Mouse (Mus musculus) liver, adult (tissue): Measurements from ENCODE around the gene Hsph1.
A peak's percentile ranks its signal among the peaks of the same experiment; 100 is the strongest.

Experiments used
- GATA4 ChIP-seq: IDR thresholded peaks from 2 replicates; pipeline ENCODE4 v1.6.1; 2014; ENCODE audit warnings: mild to moderate bottlenecking, low read length; ENCODE audit not compliant: insufficient replicate concordance

The Hsph1 gene

DNA sequence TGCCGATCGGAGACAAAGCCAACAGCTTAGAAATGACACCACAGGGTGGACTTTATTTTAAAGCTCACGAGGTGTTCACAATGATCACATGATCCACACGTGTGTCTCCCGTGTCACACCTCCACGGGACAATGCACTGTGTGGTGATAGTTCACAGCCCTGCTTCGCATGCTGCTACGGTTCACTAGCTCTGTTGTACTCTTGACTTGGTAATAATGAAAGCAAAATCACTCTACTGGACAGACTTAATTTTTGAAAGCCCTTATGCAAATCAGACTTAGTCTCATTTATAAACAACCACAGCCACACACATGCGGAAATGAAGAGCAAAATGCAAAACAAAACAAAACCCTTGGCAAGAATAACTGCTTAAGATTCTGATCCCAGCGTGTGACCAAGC is 19.4 kb downstream of the Hsph1 start:
- no peak for TF ChIP-seq GATA4

DNA sequence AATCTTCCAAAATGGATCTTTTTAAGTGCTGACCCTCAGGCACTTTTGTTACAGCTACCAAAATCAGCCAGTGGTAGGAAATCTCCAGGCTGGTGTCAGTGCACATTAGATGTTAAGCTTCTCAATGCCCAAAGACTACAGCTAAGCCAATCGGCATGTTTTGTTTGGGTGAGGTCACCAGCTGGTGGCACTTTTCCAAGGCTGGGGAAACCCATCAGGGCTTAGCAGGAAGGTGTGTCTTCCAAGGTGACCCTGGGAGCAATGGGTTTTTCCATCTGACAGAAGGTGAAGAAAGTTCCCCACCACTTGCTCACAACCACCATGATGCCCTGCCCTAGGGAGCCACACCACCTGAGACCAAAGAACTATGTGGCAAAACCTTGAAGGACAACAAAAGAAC is 20.0 kb downstream of the Hsph1 start:
- TF ChIP-seq GATA4: no peak

DNA sequence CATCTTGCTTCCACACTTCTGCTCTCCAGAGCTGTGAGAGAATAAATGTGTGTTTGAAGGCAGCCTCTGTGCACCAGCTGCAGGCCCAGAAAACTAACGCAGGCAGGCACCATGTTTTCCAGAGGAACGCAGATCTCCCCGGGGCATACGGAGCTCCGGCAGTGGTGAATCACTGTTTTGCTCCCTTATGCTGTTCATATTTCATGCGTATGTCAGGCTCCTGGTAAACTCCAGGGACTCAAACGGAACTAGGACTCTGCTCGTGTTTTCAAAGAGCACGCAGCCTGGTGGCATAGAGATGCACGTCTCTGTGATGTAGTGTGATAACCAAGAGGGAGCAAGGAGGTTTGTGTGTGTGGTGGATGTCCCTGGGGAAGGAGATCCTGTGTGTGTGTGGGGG is 23.4 kb downstream of the Hsph1 start:
- no peak for TF ChIP-seq GATA4

DNA sequence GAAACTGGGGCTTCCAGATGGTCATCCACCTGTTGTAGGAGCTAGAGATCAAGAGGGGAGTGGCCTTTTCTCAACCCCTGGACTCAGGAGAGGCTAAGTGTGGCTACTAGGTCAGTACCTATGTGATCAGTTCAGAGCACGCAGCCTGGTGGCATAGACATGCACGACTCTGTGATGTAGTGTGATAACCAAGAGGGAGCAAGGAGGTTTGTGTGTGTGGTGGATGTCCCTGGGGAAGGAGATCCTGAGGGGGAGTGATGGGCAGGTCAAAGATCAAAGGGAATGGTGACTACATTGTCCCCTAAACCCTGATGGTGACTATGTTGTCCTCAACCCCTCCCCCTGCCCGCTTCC is 24.0 kb downstream of the Hsph1 start:
- no peak for TF ChIP-seq GATA4

DNA sequence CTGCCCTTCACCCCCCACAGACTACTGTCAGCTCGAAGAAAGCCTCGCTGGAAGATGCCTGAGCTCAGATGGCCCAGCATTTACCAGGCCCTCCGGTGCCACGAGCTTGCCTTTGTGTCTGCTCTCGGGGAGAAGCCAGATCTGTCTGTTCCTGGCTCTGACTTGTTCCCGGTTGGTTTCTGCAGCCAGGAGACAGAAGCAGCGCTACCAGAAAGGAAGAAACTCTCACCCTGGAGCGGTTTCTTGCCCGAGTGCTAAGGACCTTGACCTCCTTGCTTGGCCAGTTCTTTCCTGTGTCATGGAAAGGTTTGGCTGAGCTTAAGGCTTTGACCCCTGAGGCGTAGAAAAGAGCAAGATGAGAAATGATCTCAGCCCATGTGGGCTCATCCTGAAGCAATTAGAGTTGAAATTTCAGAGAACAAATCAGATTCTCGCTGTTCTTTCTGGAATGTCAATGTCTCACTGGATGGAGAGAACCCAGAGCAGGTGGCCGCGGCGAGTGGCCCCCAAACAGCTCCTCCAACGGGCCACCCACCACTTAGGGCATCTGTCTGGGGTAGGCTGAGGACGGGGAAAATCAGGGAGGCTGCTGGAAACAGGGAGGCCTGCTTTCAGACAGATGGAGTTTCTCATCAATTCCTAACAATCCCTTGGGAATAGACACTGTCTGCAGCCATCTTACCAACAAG is 24.6 kb downstream of the Hsph1 start:
- TF ChIP-seq GATA4: no peak

DNA sequence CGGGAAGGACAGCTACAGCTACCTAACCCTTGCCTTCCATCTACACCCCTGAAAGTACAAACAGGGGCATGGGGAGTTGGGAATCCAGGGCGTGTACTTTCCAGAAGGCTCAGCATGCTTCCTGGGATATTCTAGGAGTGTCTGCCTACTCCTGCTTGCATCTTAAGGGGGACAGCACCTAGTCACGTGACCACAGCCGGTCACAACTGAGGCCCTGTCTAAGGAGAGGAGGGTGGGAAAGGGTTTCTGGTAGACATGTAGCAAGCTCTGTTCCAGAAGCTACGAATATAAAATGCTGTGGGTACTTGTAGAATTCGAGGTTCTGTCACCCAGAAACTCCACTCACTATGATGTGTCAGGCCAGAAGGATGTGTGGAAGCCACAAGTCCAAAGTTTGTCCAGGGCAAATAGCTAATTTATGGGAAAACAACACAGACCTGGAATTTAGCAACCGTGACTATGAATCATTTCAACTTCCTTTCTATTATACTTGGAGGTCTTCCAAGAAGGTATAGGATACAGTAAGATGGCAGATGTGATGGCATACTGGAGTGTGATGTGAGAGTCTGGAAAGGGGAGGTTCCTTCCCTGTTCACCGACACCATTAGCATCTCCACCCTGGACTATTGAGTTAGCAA is 29.0 kb downstream of the Hsph1 start:
- no peak for TF ChIP-seq GATA4

DNA sequence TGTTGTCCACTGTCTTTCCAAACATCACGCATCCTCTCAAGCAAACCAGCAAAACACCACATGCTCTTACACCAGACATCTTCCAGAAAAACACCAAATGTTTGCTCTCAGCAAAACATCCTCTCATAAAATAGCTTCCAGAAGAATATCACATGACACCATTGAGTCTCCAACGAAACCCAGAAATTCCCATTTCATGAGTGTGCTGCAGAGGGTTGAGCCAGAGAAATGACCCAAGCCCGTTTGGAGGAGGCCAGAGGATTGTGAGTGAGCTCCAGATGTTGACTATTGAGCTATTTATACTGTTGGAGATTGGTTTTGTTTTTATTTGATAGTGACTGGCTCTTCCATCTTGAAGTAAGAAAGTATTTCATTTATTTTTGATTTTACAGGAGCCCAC is 32.9 kb downstream of the Hsph1 start:
- TF ChIP-seq GATA4: no peak

DNA sequence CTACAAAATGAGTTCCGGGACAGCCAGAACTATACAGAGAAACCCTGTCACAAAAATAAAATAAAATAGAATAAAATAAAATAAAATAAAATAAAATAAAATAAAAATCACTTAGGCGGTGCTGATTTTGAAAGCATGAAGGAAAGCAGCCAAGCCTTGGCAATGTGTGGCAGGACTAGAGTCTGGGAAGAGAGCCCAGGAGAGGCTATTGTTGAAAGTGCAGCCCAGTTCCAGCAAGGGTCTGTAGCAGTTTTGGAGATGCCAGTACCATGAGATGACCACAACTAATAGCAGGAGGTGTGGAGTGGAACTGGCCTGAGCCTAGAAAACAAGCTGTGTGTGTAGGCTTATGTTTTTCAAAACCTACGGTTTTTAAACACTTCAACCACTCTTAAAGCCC is 34.2 kb downstream of the Hsph1 start:
- TF ChIP-seq GATA4: no peak

DNA sequence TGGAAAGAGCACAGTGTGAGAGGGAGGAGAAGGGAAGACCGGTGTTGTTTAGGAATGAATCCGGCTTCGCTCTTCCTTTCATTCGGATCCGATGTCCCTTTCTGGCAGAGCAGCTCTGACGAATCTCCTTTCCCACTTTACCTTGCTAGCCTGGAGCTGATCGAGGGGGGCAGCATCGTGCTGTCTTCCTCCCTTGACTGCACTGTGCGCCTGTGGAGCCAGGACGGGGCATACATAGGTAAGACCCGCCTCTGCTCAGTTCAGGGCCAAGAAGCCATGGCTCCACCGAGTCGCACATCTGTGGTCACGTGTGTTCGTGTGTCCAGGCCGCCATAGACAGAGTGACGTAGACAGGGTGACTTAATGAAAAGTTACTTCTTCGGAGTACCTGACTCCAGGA is 38.8 kb downstream of the Hsph1 start:
- TF ChIP-seq GATA4: no peak

DNA sequence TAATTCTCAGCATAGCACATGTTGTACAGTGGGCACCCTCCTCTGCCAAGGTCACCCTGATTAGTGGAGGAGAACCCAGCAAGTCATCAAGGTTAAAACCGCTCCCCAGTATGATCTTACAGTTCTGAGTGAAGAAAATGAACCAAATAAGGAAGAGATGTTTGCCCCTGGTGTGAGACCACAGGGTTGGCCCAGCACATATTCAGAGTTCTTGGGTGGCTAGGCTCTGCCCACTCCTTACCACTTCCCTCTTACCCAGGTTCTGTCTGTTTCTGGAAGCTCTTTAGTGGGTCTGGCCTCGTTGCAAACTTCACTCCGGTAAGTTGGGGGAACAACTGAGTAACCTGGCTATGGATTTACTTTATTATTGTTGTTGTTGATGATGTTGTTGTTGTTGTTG is 42.0 kb downstream of the Hsph1 start:
- no peak for TF ChIP-seq GATA4

DNA sequence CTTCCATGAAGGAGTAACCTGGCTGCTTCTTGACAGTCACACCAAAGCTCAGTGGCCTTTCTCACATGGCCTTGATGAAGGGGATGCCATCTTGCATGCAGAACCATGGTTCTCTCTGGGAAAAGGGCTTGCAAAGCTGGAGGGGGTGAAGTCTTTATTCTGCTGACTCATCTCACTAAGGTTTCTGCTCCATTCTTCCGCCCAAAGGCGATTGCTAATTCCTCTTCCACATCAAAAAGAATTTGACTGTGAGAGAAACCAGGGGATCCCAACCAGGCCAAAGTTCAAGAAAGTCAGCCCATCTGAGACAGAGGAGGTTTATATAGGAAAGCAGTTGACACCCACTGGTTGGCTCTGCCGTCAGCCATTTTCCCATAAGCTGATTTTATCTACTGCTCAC is 46.2 kb downstream of the Hsph1 start:
- TF ChIP-seq GATA4: no peak

DNA sequence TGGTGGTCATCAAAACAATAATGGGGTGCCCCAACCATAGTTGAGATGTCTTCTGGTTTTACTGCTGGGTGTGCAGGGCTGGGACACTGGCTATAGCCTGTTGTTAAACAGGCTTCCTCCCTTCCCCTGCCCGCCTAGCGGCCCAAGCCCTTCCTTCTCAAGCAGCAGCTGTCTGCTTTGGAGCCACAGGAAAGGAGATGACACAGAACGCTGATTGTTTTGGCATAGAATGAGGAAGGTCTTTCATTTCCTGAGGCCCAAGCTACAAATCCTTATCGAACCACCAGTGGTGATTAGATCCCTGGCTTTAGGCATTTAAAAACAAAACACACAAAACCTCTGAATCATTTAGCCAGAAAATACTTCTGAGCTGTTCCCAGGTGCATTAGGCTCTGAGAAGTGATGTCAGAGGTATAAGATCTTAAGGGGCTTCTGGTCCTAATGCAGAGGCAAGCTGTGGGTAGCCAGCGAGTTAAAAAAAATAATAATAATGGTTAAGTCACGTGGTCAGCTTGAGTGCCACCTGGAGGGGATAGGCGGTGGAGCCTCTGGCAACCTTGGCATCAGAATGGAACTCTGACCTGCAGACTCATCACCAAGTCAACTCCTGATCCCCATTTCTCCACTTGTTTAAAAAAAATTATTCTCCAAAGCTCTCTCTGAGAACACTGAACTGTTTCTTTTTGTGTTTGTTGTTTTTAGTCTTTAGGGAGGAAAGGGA is 47.2 kb downstream of the Hsph1 start:
- peak; percentile 64; the same call in 1 of the 2 replicates for TF ChIP-seq GATA4

DNA sequence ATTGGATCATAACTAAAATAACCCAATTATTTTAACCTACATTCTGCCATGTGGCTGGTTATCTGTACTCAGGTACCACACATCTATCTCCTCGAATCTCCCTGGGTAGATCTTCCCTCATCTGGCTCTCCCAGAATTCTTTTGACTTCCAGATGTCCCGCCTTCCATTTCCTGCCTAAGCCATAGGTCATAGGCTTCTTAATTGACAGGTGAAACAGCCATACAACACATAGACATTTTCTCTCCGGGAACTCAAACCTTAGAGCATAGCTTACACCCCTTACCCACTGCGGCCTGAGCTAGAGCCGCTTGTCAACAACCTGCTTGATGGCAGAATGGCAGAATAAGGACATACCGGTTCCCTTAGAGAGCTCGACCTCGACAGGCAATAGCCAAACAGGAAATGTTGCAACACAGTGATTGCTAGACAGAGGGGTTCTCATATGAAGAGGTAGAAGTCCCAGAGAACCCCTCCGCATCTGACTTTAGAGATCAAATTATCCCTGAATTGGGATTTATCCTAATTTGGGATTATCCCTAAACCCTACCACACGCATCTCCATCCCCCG is 48.8 kb downstream of the Hsph1 start:
- no peak for TF ChIP-seq GATA4

DNA sequence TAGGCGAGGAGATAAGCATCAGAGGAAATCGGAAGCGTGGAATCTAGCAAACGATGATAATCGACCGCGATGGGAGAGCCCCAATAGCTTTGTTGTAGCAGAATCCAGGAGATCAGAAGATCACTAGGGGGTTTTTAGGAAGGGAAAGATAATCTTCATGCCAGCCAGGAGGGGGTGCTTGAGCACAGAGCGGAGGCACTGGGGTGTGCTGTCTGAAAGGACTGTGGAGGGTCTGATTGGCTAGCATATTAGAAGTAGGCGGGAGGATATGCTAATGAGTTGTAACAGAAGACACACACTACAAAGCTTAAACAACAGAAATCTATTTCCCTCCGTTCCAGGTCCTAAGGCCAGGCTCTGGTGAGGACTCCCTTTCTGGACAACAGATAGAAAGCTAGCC is 50.3 kb downstream of the Hsph1 start:
- TF ChIP-seq GATA4: no peak

DNA sequence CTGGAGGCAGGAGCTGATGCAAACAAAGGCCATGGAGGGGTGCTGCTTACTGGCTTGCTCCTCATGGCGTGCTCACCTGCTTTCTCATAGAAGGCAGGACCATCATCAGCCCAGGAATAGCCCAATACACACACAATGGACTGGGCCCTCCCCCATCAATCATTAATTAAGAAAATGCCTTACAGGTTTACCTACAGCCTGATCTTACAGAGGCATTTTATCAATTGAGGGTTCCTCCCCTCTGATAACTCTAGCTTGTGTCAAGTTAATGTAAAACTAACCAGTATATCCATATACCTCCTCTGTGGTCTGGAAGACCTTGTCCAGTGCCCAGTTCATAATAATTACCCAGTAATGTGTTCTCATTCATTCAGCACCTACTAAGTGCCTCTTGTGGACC is 50.9 kb downstream of the Hsph1 start:
- no peak for TF ChIP-seq GATA4

DNA sequence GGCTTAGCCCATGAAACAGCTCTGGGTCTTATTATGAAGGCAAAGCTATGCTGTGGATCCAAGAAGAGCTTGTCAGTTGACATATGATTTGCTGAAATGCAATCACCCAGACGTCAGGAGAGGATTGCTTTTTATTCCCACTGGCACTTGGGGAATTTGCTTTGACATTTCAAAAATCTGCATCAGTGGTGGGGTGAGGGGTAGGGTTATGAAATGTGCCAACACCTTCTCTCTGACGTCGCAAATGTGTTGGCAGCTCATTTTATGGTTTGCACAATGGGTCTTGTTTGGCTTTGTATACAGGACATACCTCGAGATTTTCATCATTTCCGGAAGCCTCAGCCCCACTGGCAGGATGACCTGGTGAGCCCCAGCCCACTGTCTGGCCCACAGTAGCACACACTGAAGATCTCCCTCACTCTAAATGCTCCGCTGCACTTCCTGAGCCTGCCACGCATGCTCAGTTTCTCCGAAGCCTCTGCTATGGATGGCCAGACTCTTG is 52.0 kb downstream of the Hsph1 start:
- no peak for TF ChIP-seq GATA4

DNA sequence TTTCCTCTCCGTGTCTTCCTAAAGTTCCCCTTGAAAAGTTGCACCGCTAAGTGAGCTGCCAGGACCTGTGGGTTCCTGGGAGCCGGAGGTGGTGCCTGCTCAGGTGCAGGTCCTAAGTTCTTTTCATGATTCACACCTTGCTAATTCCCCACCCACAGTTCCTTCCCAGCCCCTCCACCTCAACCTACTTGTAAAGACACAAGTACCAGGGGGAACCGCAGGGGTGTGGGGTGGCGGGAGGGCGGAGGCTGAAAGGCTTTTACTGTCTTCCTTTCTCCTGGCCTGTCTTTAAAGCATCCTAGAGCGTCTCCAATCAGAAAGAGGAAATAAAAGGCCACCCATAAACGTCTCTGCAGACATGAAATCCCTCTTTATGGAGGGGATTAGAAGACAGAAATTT is 52.7 kb downstream of the Hsph1 start:
- no peak for TF ChIP-seq GATA4
